Mouse (Mus musculus) bone marrow macrophage, adult 2 months (primary cell): ENCODE results near the gene Atl2.

Experiments used
- CTCF ChIP-seq: IDR thresholded peaks from 2 replicates; pipeline ENCODE4 v1.5.1; 2012; ENCODE audit warnings: low read depth, mild to moderate bottlenecking, low read length, moderate library complexity
- POLR2A ChIP-seq: IDR thresholded peaks from 2 replicates; pipeline ENCODE4 v1.6.1; 2012; ENCODE audit warnings: mild to moderate bottlenecking, low read depth, low read length, borderline replicate concordance

DNA sequence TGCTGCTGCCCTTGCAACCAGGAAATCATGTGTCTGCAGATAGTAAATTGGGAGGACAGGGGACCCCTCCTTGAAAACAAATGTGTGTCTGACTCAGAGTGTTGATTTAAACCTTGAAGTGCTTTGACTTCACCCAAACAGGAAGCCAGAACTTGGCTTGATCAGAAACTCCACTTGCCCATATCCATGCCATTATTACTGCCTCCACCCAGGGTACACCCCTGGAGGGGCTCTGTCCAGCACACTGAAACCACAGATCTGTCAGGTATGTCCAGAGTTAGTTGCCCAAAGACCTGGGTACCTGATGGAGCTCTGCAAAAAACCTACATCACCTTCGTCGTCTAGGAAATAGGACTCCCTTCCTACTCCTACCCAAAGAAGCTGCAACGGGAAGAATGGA lies 77.0 kb downstream of the Atl2 start:
- TF ChIP-seq CTCF, result no peak
- TF ChIP-seq POLR2A, result no peak
